Mouse (Mus musculus): ENCODE measurements around the gene Sorbs1. TPM values are rescaled to one million over a fixed set of nuclear protein-coding genes. Genes with fewer than 3 reads are reported as not detected.

Sorbs1 gene
- total RNA-seq, 1 experiment, result 18.0 TPM

DNA sequence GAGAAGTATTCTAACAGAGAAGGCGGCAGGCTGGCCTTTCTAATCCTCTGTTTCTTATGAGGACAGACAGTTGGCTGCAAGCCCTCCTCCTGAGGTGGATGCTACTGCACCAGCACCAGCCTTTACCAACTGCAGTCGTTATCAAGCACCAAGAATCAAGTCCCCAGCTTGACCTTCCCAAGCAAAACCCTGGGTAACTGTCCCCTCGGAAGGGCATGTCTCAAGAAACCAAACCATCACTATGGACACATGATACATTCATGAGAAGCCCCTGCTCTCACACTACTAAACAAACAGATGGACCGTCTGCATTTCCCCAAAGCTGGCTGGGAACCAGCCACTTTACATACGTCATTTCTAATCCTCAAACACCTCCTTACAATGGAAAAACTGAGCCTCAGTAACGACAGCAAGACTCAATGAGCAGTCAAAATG is 102.2 kb downstream of the Sorbs1 start:
- in situ Hi-C loops (cut with MboI; ENCODE audit: low sequenced_read_pairs in 2 of 2, unreplicated experiment in 2 of 2), result no loop called here
- Histone ChIP-seq H3K9ac (ENCODE audit: insufficient read depth, low read depth, low read length, poor library complexity, severe bottlenecking) (no peak overlapping the region), H3K9me3 (ENCODE audit: control insufficient read depth, insufficient read depth, low read depth, low read length) (no peaks in the 10 kb centered on the region), H3K4me1 (ENCODE audit: control insufficient read depth in 2 of 2, insufficient read depth in 2 of 2, low read length in 2 of 2, poor library complexity in 1 of 2) (no peaks in the 10 kb centered on the region), H3K36me3 (ENCODE audit: control insufficient read depth, insufficient read depth, low read length, poor library complexity, severe bottlenecking) (no peaks in the 10 kb centered on the region), H3K4me3 (ENCODE audit: insufficient read depth in 1 of 2, low read depth in 1 of 2, low read length in 2 of 2, poor library complexity in 1 of 2, severe bottlenecking in 1 of 2) (no peak overlapping the region), H3K27ac (ENCODE audit: insufficient read depth, low read depth, low read length, poor library complexity, severe bottlenecking) (no peak overlapping the region)
- DNase-seq (ENCODE audit: low read depth, low spot score), result no peak
- no peak for TF ChIP-seq HCFC1 (IDR thresholded peaks at IDR 0.05; ENCODE audit: borderline replicate concordance, insufficient read depth, low read length)
- TF ChIP-seq MAFK (IDR thresholded peaks at IDR 0.05; ENCODE audit: insufficient read depth, low read depth, low read length), result no peak
- TF ChIP-seq CHD2 (IDR thresholded peaks at IDR 0.05; ENCODE audit: low read depth, low read length), result no peak
- no peak for TF ChIP-seq ZC3H11A (IDR thresholded peaks at IDR 0.05; ENCODE audit: borderline replicate concordance, low read depth, low read length)
- no peak for TF ChIP-seq ZNF384 (IDR thresholded peaks at IDR 0.05; ENCODE audit: low read depth, low read length)

DNA sequence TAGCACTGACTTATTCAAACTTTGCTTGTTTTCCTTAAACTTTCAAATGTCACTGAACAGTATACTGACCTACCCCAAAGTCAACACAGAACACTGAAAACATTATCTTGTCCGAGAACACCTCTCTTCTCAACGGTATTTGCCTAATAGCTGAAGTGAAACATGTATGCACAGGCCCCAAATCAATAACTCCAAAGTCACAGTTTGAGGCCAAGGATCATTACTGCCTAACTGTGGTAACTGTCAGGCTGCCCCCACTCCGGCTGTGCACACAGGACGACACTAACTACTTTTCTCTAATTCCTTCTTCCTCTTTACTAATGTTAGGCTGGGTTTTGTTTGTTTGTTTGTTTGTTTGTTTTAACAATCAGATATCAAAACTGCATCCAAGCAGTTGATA is 103.1 kb downstream of the Sorbs1 start:
- Histone ChIP-seq H3K4me3 (ENCODE audit: insufficient read depth in 1 of 2, low read depth in 1 of 2, low read length in 2 of 2, poor library complexity in 1 of 2, severe bottlenecking in 1 of 2) (no peak overlapping the region), H3K4me1 (ENCODE audit: control insufficient read depth in 2 of 2, insufficient read depth in 2 of 2, low read length in 2 of 2, poor library complexity in 1 of 2) (no peaks in the 10 kb centered on the region), H3K9me3 (ENCODE audit: control insufficient read depth, insufficient read depth, low read depth, low read length) (no peaks in the 10 kb centered on the region), H3K27ac (ENCODE audit: insufficient read depth, low read depth, low read length, poor library complexity, severe bottlenecking) (no peak overlapping the region), H3K9ac (ENCODE audit: insufficient read depth, low read depth, low read length, poor library complexity, severe bottlenecking) (no peak overlapping the region), H3K36me3 (ENCODE audit: control insufficient read depth, insufficient read depth, low read length, poor library complexity, severe bottlenecking) (no peaks in the 10 kb centered on the region)
- no peak for DNase-seq (ENCODE audit: low read depth, low spot score)
- TF ChIP-seq ZC3H11A (IDR thresholded peaks at IDR 0.05; ENCODE audit: borderline replicate concordance, low read depth, low read length), result no peak
- no peak for TF ChIP-seq MAFK (IDR thresholded peaks at IDR 0.05; ENCODE audit: insufficient read depth, low read depth, low read length)
- TF ChIP-seq CHD2 (IDR thresholded peaks at IDR 0.05; ENCODE audit: low read depth, low read length), result no peak
- no peak for TF ChIP-seq HCFC1 (IDR thresholded peaks at IDR 0.05; ENCODE audit: borderline replicate concordance, insufficient read depth, low read length)
- TF ChIP-seq ZNF384 (IDR thresholded peaks at IDR 0.05; ENCODE audit: low read depth, low read length), result no peak
- in situ Hi-C loops (cut with MboI; ENCODE audit: low sequenced_read_pairs in 2 of 2, unreplicated experiment in 2 of 2), result no loop called here

DNA sequence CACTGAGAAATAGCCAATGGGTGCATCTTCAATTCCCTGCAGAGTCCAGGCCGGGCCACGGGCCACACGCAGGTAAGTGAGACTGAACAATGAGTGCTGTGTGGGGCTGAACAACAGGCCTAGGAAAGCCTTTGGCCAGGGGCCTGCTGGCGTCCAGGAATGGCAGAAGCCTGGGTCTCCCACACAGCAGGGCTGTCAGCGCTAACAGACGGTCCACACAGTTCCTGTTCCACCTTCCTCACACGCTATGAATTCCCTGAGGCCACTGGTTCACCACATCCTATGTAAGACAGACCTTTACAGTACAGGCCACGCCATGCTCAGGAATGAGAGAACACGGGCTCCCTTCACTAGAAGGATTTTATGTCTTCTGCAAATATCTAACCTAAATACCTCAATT is 103.5 kb downstream of the Sorbs1 start:
- Histone ChIP-seq H3K4me3 (ENCODE audit: insufficient read depth in 1 of 2, low read depth in 1 of 2, low read length in 2 of 2, poor library complexity in 1 of 2, severe bottlenecking in 1 of 2) (peak overlapping the region; percentile 15 to 40; a peak in 1 of 4 replicates), H3K9ac (ENCODE audit: insufficient read depth, low read depth, low read length, poor library complexity, severe bottlenecking) (no peak overlapping the region), H3K9me3 (ENCODE audit: control insufficient read depth, insufficient read depth, low read depth, low read length) (no peaks in the 10 kb centered on the region), H3K36me3 (ENCODE audit: control insufficient read depth, insufficient read depth, low read length, poor library complexity, severe bottlenecking) (no peaks in the 10 kb centered on the region), H3K4me1 (ENCODE audit: control insufficient read depth in 2 of 2, insufficient read depth in 2 of 2, low read length in 2 of 2, poor library complexity in 1 of 2) (no peaks in the 10 kb centered on the region), H3K27ac (ENCODE audit: insufficient read depth, low read depth, low read length, poor library complexity, severe bottlenecking) (no peak overlapping the region)
- no peak for DNase-seq (ENCODE audit: low read depth, low spot score)
- in situ Hi-C loops (cut with MboI; ENCODE audit: low sequenced_read_pairs in 2 of 2, unreplicated experiment in 2 of 2), result no loop called here
- TF ChIP-seq CHD2 (IDR thresholded peaks at IDR 0.05; ENCODE audit: low read depth, low read length), result no peak
- TF ChIP-seq ZC3H11A (IDR thresholded peaks at IDR 0.05; ENCODE audit: borderline replicate concordance, low read depth, low read length), result no peak
- TF ChIP-seq ZNF384 (IDR thresholded peaks at IDR 0.05; ENCODE audit: low read depth, low read length), result no peak
- no peak for TF ChIP-seq HCFC1 (IDR thresholded peaks at IDR 0.05; ENCODE audit: borderline replicate concordance, insufficient read depth, low read length)
- no peak for TF ChIP-seq MAFK (IDR thresholded peaks at IDR 0.05; ENCODE audit: insufficient read depth, low read depth, low read length)

DNA sequence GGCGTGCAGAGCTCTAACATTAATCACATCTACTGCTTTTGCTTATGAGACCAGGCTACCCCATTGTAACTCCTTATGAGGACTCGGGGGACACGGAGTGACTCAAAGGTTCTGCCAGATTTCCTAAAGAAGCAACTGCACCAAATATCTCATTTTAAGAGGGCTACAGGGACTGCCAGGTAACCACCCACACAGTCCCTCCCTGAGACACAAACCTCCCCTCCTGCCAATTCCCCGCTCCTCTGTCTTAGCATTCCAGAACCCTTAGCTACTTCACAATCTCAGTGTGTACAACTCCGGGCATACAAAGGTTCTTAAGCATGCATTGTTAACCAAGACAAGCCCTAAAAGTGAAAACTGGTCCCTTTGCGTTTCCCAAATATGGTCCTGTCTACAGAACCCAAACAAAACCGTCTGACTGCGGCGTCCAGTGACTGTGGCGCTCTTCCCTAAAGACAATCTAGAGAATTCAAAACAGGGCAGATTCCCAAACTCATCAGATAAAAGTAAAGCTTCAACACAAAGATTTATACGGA is 104.0 kb downstream of the Sorbs1 start:
- Histone ChIP-seq H3K4me3 (ENCODE audit: insufficient read depth in 1 of 2, low read depth in 1 of 2, low read length in 2 of 2, poor library complexity in 1 of 2, severe bottlenecking in 1 of 2) (peak overlapping the region; percentile 15 to 40; a peak in 1 of 4 replicates), H3K9me3 (ENCODE audit: control insufficient read depth, insufficient read depth, low read depth, low read length) (no peaks in the 10 kb centered on the region), H3K27ac (ENCODE audit: insufficient read depth, low read depth, low read length, poor library complexity, severe bottlenecking) (no peak overlapping the region), H3K9ac (ENCODE audit: insufficient read depth, low read depth, low read length, poor library complexity, severe bottlenecking) (no peak overlapping the region), H3K4me1 (ENCODE audit: control insufficient read depth in 2 of 2, insufficient read depth in 2 of 2, low read length in 2 of 2, poor library complexity in 1 of 2) (no peaks in the 10 kb centered on the region), H3K36me3 (ENCODE audit: control insufficient read depth, insufficient read depth, low read length, poor library complexity, severe bottlenecking) (no peaks in the 10 kb centered on the region)
- DNase-seq (ENCODE audit: low read depth, low spot score), result no peak
- in situ Hi-C loops (cut with MboI; ENCODE audit: low sequenced_read_pairs in 2 of 2, unreplicated experiment in 2 of 2), result no loop called here
- TF ChIP-seq ZC3H11A (IDR thresholded peaks at IDR 0.05; ENCODE audit: borderline replicate concordance, low read depth, low read length) (no peak), ZNF384 (IDR thresholded peaks at IDR 0.05; ENCODE audit: low read depth, low read length) (no peak), MAFK (IDR thresholded peaks at IDR 0.05; ENCODE audit: insufficient read depth, low read depth, low read length) (no peak), HCFC1 (IDR thresholded peaks at IDR 0.05; ENCODE audit: borderline replicate concordance, insufficient read depth, low read length) (no peak), CHD2 (IDR thresholded peaks at IDR 0.05; ENCODE audit: low read depth, low read length) (no peak)

Data from ES-E14 (cell line).